Mouse (Mus musculus) E14TG2a.4 (cell line): ENCODE measurements at regions not wholly inside any gene's neighbourhood (a gene's known extent, or its start where the extent isn't known, plus 50 kb on each side); places are given as distances from the start of the nearest gene placed in this dataset.

ENCODE experiments used
- CTCF ChIP-seq: conservative IDR thresholded peaks from 2 replicates; pipeline ENCODE4 v1.5.1; 2014; ENCODE audit warnings: low read length
- NANOG ChIP-seq: IDR thresholded peaks from 2 replicates; pipeline ENCODE4 v1.6.1; 2014; ENCODE audit warnings: borderline replicate concordance, low read length, mixed read lengths

- TF ChIP-seq CTCF (no peak), NANOG (no peak)
Measured at GRCm38 (mm10) chr4:9982786-9983525, 891.3 kb upstream of the 2610301B20Rik start.
